Mouse (Mus musculus): ENCODE results near the gene Ccp110.

GRCm38 (mm10) chr7:118759372-118759771 lies 47.0 kb downstream of the Ccp110 start:
- TF ChIP-seq CTCF (IDR thresholded peaks at IDR 0.05; ENCODE audit: extremely low read depth, insufficient read depth, low read length), result no peak
- TF ChIP-seq POLR2A (IDR thresholded peaks at IDR 0.05; ENCODE audit: extremely low read depth, insufficient read depth, low read length), result no peak

Data from cortical plate, adult 2 months (tissue).